Mouse (Mus musculus): ENCODE data around the gene Morf4l1. TPM values are rescaled to one million over a fixed set of nuclear protein-coding genes. Genes with fewer than 3 reads are reported as not detected.

Gene Morf4l1
- 283 and 290 TPM in 2 replicates for polyA plus RNA-seq (2015; fragmentation: Nextera tagmentation; extraction: Ambion mirVana)

GRCm38 (mm10) chr9:90114567-90115307 is at the start of gene Morf4l1:
Gene Morf4l1 (minus strand): TSS chr9:90114774.
- no peaks in the 10 kb centered on the region for H3K27me3 ChIP-seq (replicated peaks; ENCODE audit: insufficient read depth, low read length)
- H3K4me3 ChIP-seq (ENCODE audit: low read depth, low read length), result peak within 1 kb of the TSS; percentile 98
- H3K27ac ChIP-seq (ENCODE audit: low read length), result peak within 1 kb of the TSS; percentile 100
- TF ChIP-seq CTCF (IDR thresholded peaks at IDR 0.05) (no peak), EP300 (IDR thresholded peaks at IDR 0.05) (no peak)
- H3K36me3 ChIP-seq (ENCODE audit: insufficient read depth, low read length), result no peaks in the 10 kb centered on the region
- no peaks in the 10 kb centered on the region for H3K4me1 ChIP-seq (ENCODE audit: insufficient read depth, low read depth, low read length)
- WGBS, result under 1% methylated on average over 39 of the region's 40 CpGs
- H3K9me3 ChIP-seq (ENCODE audit: low read length), result no peaks in the 10 kb centered on the region
- H3K9ac ChIP-seq (replicated peaks; ENCODE audit: low read depth), result peak within 1 kb of the TSS; percentile 96
- peak; percentile 98 for DNase-seq (ENCODE audit: low spot score)
- peak within 1 kb of the TSS; percentile 60 for H3K4me2 ChIP-seq (replicated peaks; ENCODE audit: low read depth, low read length)
- peak; percentile 97 for ATAC-seq

- DNase-seq (ENCODE audit: low spot score), result peak; percentile 57
- WGBS, result 0% methylated on average over 18 of the region's 18 CpGs
- Histone ChIP-seq H3K27me3 (replicated peaks; ENCODE audit: insufficient read depth, low read length) (no peaks in the 10 kb centered on the region), H3K9me3 (ENCODE audit: low read length) (no peaks in the 10 kb centered on the region), H3K4me1 (ENCODE audit: insufficient read depth, low read depth, low read length) (0 out of 2 replicates have a peak, but pooled peaks cover 3% of the 10 kb centered on the region), H3K36me3 (ENCODE audit: insufficient read depth, low read length) (no peaks in the 10 kb centered on the region), H3K4me3 (ENCODE audit: low read depth, low read length) (peak overlapping the region; percentile 52), H3K4me2 (replicated peaks; ENCODE audit: low read depth, low read length) (peak overlapping the region; percentile 89), H3K9ac (replicated peaks; ENCODE audit: low read depth) (no peak overlapping the region), H3K27ac (ENCODE audit: low read length) (no peak overlapping the region)
- no peak for TF ChIP-seq EP300 (IDR thresholded peaks at IDR 0.05)
- TF ChIP-seq CTCF (IDR thresholded peaks at IDR 0.05), result no peak
- peak; percentile 31 for ATAC-seq
Measured at GRCm38 (mm10) chr9:90163749-90164095, 49.1 kb upstream of the Morf4l1 start.

DNA sequence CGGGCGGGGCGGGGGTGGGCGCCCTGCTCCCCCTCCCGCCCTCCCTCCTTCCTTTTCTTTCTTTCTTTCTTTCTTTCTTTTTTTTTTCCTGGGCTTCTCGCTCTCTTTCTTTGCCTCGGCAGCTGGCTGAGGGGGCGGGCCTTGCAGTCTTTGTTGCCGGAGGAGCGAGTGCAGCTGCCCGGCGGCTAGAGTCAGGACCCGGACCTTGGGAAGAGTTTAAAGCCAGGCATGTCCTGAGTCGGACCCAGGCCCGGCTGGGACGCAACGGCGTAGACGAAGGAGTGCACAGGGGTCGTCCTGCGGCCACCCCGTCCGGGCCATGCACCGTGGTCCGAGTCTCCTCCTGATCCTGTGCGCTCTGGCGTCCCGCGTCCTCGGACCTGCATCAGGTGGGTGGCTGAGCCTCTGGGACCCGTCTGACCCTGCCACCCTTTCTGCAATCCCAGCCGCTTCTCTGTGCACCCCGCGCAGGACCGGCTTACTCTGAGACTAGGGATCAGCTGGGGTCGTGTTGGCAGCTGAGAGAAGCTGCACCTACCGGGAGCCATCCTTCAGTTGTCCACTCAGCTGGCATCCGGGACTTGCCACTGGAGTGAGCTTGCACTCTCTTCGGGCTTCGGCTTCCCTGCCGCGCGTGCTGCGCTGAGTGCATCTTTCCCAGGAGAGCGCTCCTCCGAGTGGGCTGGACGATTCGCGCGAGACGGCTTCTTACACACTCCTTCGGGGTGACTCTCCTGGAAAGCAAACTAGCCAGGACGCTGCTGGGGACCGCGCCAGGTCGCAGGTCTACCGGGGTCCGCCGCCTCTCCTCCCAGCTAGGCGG is 48.6 kb upstream of the Morf4l1 start, which contains the start of gene Adamts7:
Gene Adamts7, plus strand, starts transcription at position 144 of the 823 bp plus-strand sequence.
- Histone ChIP-seq H3K36me3 (ENCODE audit: insufficient read depth, low read length) (no peaks in the 10 kb centered on the region), H3K9me3 (ENCODE audit: low read length) (no peaks in the 10 kb centered on the region), H3K27ac (ENCODE audit: low read length) (0 out of 2 replicates have a peak within 1 kb of the TSS, but pooled peaks have one; percentile 16), H3K4me3 (ENCODE audit: low read depth, low read length) (peak within 1 kb of the TSS; percentile 52), H3K4me1 (ENCODE audit: insufficient read depth, low read depth, low read length) (0 out of 2 replicates have a peak, but pooled peaks cover 3% of the 10 kb centered on the region), H3K4me2 (replicated peaks; ENCODE audit: low read depth, low read length) (peak within 1 kb of the TSS; percentile 89), H3K9ac (replicated peaks; ENCODE audit: low read depth) (no peak within 1 kb of the TSS), H3K27me3 (replicated peaks; ENCODE audit: insufficient read depth, low read length) (no peaks in the 10 kb centered on the region)
- TF ChIP-seq CTCF (IDR thresholded peaks at IDR 0.05) (no peak), EP300 (IDR thresholded peaks at IDR 0.05) (no peak)
- under 1% methylated on average over 55 of the region's 60 CpGs for WGBS
- DNase-seq (ENCODE audit: low spot score) (no peak), ATAC-seq (peak; percentile 72)

GRCm38 (mm10) chr9:90162243-90162925 is 47.8 kb upstream of the Morf4l1 start:
- H3K36me3 ChIP-seq (ENCODE audit: insufficient read depth, low read length), result no peaks in the 10 kb centered on the region
- H3K4me1 ChIP-seq (ENCODE audit: insufficient read depth, low read depth, low read length), result 0 out of 2 replicates have a peak, but pooled peaks cover 3% of the 10 kb centered on the region
- ATAC-seq (peak; percentile 94), DNase-seq (ENCODE audit: low spot score) (peak; percentile 85)
- H3K4me2 ChIP-seq (replicated peaks; ENCODE audit: low read depth, low read length), result peak overlapping the region; percentile 89
- peak overlapping the region; percentile 52 for H3K4me3 ChIP-seq (ENCODE audit: low read depth, low read length)
- TF ChIP-seq CTCF (IDR thresholded peaks at IDR 0.05) (peak; percentile 69), EP300 (IDR thresholded peaks at IDR 0.05) (no peak)
- H3K27ac ChIP-seq (ENCODE audit: low read length), result no peak overlapping the region
- no peaks in the 10 kb centered on the region for H3K27me3 ChIP-seq (replicated peaks; ENCODE audit: insufficient read depth, low read length)
- H3K9me3 ChIP-seq (ENCODE audit: low read length), result no peaks in the 10 kb centered on the region
- no peak overlapping the region for H3K9ac ChIP-seq (replicated peaks; ENCODE audit: low read depth)
- 7% methylated on average over 25 of the region's 29 CpGs for WGBS

GRCm38 (mm10) chr9:90146869-90147268 is 32.3 kb upstream of the Morf4l1 start:
- TF ChIP-seq CTCF (IDR thresholded peaks at IDR 0.05) (no peak), EP300 (IDR thresholded peaks at IDR 0.05) (no peak)
- no peak for ATAC-seq
- no peak overlapping the region for H3K4me2 ChIP-seq (replicated peaks; ENCODE audit: low read depth, low read length)
- H3K27me3 ChIP-seq (replicated peaks; ENCODE audit: insufficient read depth, low read length), result no peaks in the 10 kb centered on the region
- no peaks in the 10 kb centered on the region for H3K9me3 ChIP-seq (ENCODE audit: low read length)
- no peaks in the 10 kb centered on the region for H3K4me1 ChIP-seq (ENCODE audit: insufficient read depth, low read depth, low read length)
- no peak overlapping the region for H3K9ac ChIP-seq (replicated peaks; ENCODE audit: low read depth)
- 60% methylated on average over 5 of the region's 5 CpGs for WGBS
- no peak for DNase-seq (ENCODE audit: low spot score)
- H3K36me3 ChIP-seq (ENCODE audit: insufficient read depth, low read length), result no peaks in the 10 kb centered on the region
- no peak overlapping the region for H3K27ac ChIP-seq (ENCODE audit: low read length)
- H3K4me3 ChIP-seq (ENCODE audit: low read depth, low read length), result no peak overlapping the region

Data from lung, postnatal 0 days (tissue).